Mouse (Mus musculus): ENCODE data around the gene Ddit4.

- TF ChIP-seq GATA1 (IDR thresholded peaks at IDR 0.05; ENCODE audit: borderline replicate concordance, low read length) (no peak), FLI1 (IDR thresholded peaks at IDR 0.05; ENCODE audit: low read length) (no peak)
These were observed 35.0 kb downstream of the Ddit4 start for GRCm38 (mm10) chr10:59916649-59917048.

Data from megakaryocyte, embryonic 14.5 days (primary cell).